Mouse (Mus musculus) midbrain, embryonic 12.5 days (tissue): ENCODE results near the gene Exoc6b. TPM values are rescaled to one million over a fixed set of nuclear protein-coding genes. Genes with fewer than 3 reads are reported as not detected.

Source experiments
- ATAC-seq: fragments of 200-750 bp; cut with Nextera tagmentation; 2 replicates; pipeline ENCODE4 v1.8.0; 2017; ENCODE audit warnings: low read depth, moderate TSS enrichment, moderate library complexity; ENCODE audit not compliant: low FRiP score
- H3K27ac ChIP-seq: fragments of 300-500 bp; sonication (generic); replicated peaks from 2 replicates; pipeline ENCODE4 v1.5.1; 2016; ENCODE audit warnings: mild to moderate bottlenecking
- H3K27me3 ChIP-seq: fragments of 300-500 bp; sonication (generic); 2 replicates; pipeline ENCODE4 v1.6.1; 2016; ENCODE audit warnings: mild to moderate bottlenecking
- H3K36me3 ChIP-seq: fragments of 300-500 bp; sonication (generic); 2 replicates; pipeline ENCODE4 v1.6.1; 2016
- H3K4me1 ChIP-seq: fragments of 300-500 bp; sonication (generic); 2 replicates; pipeline ENCODE4 v1.6.1; 2016
- H3K4me2 ChIP-seq: fragments of 300-500 bp; sonication (generic); replicated peaks from 2 replicates; pipeline ENCODE4 v1.6.1; 2016; ENCODE audit warnings: mild to moderate bottlenecking, moderate library complexity
- H3K4me3 ChIP-seq: fragments of 300-500 bp; sonication (generic); 2 replicates; pipeline ENCODE4 v1.5.1; 2016; ENCODE audit warnings: mild to moderate bottlenecking
- H3K9ac ChIP-seq: fragments of 300-500 bp; sonication (generic); replicated peaks from 2 replicates; pipeline ENCODE4 v1.6.1; 2016; ENCODE audit warnings: mild to moderate bottlenecking, moderate library complexity
- H3K9me3 ChIP-seq: fragments of 300-500 bp; sonication (generic); 2 replicates; pipeline ENCODE4 v1.6.1; 2016; ENCODE audit warnings: mild to moderate bottlenecking
- WGBS: fragments of 180-500 bp; shearing (Covaris S2); methylation state at CpG from one replicate; pipeline ENCODE4 v1.1.7; 2016; 5-methylcytosine and 5-hydroxymethylcytosine counted together
- polyA plus RNA-seq: library from polyadenylated mRNA; unstranded; fragments of >200 nt; fragmentation: Nextera tagmentation; extraction: Ambion mirVana; gene quantifications from 2 replicates; pipeline ENCODE4 v1.2.1, GENCODE M21; 2016

The Exoc6b gene
- polyA plus RNA-seq, 1 experiment from 2014 or later, result 47.7 TPM

DNA sequence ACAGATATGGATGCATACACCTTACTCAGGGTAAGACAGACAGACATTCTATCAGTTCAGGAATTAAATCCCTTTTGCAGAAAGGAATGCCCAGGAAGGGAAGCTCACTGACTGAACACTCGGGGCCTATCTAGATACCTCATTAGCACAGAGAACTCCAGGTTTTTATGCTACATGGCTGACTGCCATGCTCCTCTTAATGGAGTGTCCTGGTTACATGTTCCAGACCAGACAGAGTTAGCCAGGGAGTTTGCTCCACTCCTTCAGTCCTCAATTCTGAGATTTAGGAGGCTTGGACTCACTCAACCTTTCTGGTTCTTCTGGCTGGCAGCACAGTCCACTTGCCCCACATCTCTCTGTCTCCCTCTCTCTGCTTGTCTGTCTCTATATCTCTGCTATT, 106.3 kb downstream of the Exoc6b start:
- 92% methylated on average over 1 of the region's 1 CpGs for WGBS
- Histone ChIP-seq H3K4me1 (peaks cover 11% of the 10 kb centered on the region; the same call in 1 of the 2 replicates), H3K27me3 (no peaks in the 10 kb centered on the region), H3K27ac (no peak overlapping the region), H3K9me3 (no peaks in the 10 kb centered on the region), H3K36me3 (no peaks in the 10 kb centered on the region), H3K9ac (no peak overlapping the region), H3K4me3 (no peak overlapping the region), H3K4me2 (no peak overlapping the region)
- no peak for ATAC-seq

DNA sequence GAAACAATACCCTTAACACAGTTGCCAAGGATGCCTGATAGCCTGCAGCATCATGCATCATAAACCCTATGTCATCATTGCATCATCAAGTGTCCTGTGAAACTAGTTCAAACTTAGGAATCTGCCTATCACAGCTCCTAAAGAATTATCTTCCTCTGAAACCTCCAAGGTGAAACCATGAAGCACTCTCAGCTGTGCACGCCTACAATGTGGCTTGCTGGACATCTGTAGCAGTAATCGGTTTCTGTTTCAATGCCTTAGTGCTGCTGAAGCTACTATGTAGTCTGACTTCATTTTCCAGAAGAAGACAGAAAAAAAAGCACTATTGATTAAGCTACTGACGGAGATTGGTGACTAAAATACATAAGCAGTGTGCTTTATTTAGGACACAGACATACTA, 107.5 kb downstream of the Exoc6b start:
- no peaks in the 10 kb centered on the region for H3K9me3 ChIP-seq
- no peak overlapping the region for H3K4me3 ChIP-seq
- no peaks in the 10 kb centered on the region for H3K27me3 ChIP-seq
- WGBS, result 86% methylated on average over 3 of the region's 3 CpGs
- ATAC-seq, result no peak
- H3K4me1 ChIP-seq, result peaks cover 11% of the 10 kb centered on the region; the same call in 1 of the 2 replicates
- H3K27ac ChIP-seq, result no peak overlapping the region
- no peak overlapping the region for H3K4me2 ChIP-seq
- no peak overlapping the region for H3K9ac ChIP-seq
- H3K36me3 ChIP-seq, result no peaks in the 10 kb centered on the region

- Histone ChIP-seq H3K27me3 (no peaks in the 10 kb centered on the region), H3K4me2 (no peak overlapping the region), H3K9me3 (no peaks in the 10 kb centered on the region), H3K9ac (no peak overlapping the region), H3K4me1 (peaks cover 11% of the 10 kb centered on the region; the same call in 1 of the 2 replicates), H3K4me3 (no peak overlapping the region), H3K36me3 (no peaks in the 10 kb centered on the region), H3K27ac (no peak overlapping the region)
- 79% methylated on average over 2 of the region's 2 CpGs for WGBS
- no peak for ATAC-seq
Measured at GRCm38 (mm10) chr6:84959520-84959919, 109.8 kb downstream of the Exoc6b start.

GRCm38 (mm10) chr6:84951621-84952020, 117.7 kb downstream of the Exoc6b start:
- Histone ChIP-seq H3K4me1 (no peaks in the 10 kb centered on the region), H3K27me3 (no peaks in the 10 kb centered on the region), H3K9me3 (no peaks in the 10 kb centered on the region), H3K9ac (no peak overlapping the region), H3K4me2 (no peak overlapping the region), H3K27ac (no peak overlapping the region), H3K36me3 (no peaks in the 10 kb centered on the region), H3K4me3 (no peak overlapping the region)
- ATAC-seq, result no peak
- WGBS, result 70% methylated on average over 1 of the region's 1 CpGs

DNA sequence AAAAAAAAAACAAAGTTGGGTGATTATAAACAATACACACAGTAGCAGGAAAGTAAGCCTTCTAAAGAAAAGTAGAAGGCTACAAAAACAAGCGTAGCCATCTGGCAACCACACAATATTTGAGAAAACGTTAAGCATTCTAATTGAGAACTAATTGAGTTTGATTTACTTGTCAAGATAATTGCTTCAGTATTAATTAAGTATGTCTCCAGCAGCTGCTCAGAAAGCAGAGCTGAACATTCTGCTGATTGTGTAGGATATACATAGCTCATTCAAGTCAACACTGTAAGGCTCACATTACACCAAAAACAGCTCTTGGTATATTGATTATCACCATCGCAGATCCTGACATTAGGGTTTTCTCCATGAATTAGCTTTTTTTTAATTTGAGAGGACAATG, 122.7 kb downstream of the Exoc6b start:
- no peaks in the 10 kb centered on the region for H3K36me3 ChIP-seq
- H3K4me2 ChIP-seq, result no peak overlapping the region
- no peak overlapping the region for H3K27ac ChIP-seq
- no peak for ATAC-seq
- no peaks in the 10 kb centered on the region for H3K4me1 ChIP-seq
- WGBS, result 86% methylated on average over 3 of the region's 3 CpGs
- no peaks in the 10 kb centered on the region for H3K27me3 ChIP-seq
- no peaks in the 10 kb centered on the region for H3K9me3 ChIP-seq
- H3K9ac ChIP-seq, result no peak overlapping the region
- no peak overlapping the region for H3K4me3 ChIP-seq

DNA sequence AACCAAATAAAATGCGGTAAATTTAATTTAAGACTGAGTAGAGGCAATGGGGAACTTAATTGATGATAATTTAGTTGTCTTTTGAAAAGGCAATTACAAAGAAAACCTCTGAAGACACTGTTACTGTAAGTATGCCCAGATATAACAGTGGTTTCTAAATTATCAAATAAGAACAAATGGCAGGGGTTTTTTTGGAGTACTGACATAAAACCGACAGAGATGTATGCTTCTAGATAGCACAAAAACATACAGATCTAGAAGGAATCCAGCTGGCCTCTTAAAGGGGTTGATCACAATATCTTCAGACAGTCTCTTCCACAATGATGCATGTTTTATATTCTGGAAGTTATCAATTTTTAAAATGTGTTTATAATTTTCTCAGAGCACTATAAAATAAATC, 123.2 kb downstream of the Exoc6b start:
- no peaks in the 10 kb centered on the region for H3K27me3 ChIP-seq
- H3K4me2 ChIP-seq, result no peak overlapping the region
- no peak for ATAC-seq
- H3K9ac ChIP-seq, result no peak overlapping the region
- WGBS, result 89% methylated on average over 2 of the region's 2 CpGs
- H3K4me3 ChIP-seq, result no peak overlapping the region
- H3K27ac ChIP-seq, result no peak overlapping the region
- H3K9me3 ChIP-seq, result no peaks in the 10 kb centered on the region
- no peaks in the 10 kb centered on the region for H3K4me1 ChIP-seq
- no peaks in the 10 kb centered on the region for H3K36me3 ChIP-seq

- Histone ChIP-seq H3K4me3 (no peak overlapping the region), H3K27ac (no peak overlapping the region), H3K9me3 (no peaks in the 10 kb centered on the region), H3K4me2 (no peak overlapping the region), H3K4me1 (peaks cover 3% of the 10 kb centered on the region; the same call in 1 of the 2 replicates), H3K9ac (no peak overlapping the region), H3K36me3 (no peaks in the 10 kb centered on the region), H3K27me3 (no peaks in the 10 kb centered on the region)
- ATAC-seq, result no peak
- 78% methylated on average over 11 of the region's 11 CpGs for WGBS
Measured at GRCm38 (mm10) chr6:84932953-84933921, 136.1 kb downstream of the Exoc6b start.

DNA sequence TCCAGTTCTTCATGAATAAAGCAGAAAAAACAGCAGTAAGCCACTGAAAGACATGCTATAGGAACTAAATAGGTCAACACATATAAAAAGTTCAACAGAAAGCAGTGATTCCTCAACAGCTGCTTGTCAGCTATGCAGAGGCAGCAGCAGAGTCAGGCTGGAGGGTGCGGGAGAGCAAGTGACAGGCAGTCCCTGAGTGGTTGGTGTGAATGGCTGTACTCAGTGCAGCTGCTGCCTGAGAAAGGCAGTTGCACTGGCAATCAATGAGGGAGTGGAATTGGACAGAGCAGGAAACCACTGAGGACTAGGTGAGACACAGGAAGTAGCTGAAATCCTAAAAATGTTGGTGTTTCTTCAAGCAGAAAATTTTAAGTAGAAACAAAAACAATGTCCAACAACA, 138.3 kb downstream of the Exoc6b start:
- no peak overlapping the region for H3K9ac ChIP-seq
- no peak for ATAC-seq
- H3K27ac ChIP-seq, result no peak overlapping the region
- H3K36me3 ChIP-seq, result no peaks in the 10 kb centered on the region
- peaks cover 3% of the 10 kb centered on the region; the same call in 1 of the 2 replicates for H3K4me1 ChIP-seq
- WGBS, result 50% methylated on average over 1 of the region's 1 CpGs
- no peak overlapping the region for H3K4me2 ChIP-seq
- H3K4me3 ChIP-seq, result no peak overlapping the region
- H3K9me3 ChIP-seq, result no peaks in the 10 kb centered on the region
- no peaks in the 10 kb centered on the region for H3K27me3 ChIP-seq

DNA sequence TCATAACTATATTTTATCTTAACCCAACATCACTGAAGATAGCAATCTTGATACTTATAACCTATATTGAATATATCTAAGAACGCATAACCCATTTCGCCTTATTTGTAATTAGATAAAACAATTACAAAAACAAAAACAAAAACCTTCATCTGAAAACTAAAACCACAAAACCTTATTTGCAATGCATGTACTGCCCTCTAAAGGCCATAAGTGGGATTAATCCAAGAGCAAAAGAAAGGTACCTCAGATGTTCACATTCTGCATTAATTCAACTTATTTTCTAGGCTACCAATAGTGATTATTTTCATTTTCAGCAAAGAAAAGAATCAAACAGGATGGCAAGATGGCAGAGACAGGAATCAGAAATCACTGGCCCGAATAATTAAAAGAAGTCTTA, 143.2 kb downstream of the Exoc6b start:
- Histone ChIP-seq H3K9ac (no peak overlapping the region), H3K9me3 (no peaks in the 10 kb centered on the region), H3K27me3 (no peaks in the 10 kb centered on the region), H3K4me3 (no peak overlapping the region), H3K36me3 (no peaks in the 10 kb centered on the region), H3K4me1 (peaks cover 21% of the 10 kb centered on the region), H3K4me2 (no peak overlapping the region), H3K27ac (no peak overlapping the region)
- 76% methylated on average over 3 of the region's 3 CpGs for WGBS
- ATAC-seq, result no peak

GRCm38 (mm10) chr6:84923760-84924221, 145.5 kb downstream of the Exoc6b start:
- H3K9me3 ChIP-seq, result no peaks in the 10 kb centered on the region
- H3K4me2 ChIP-seq, result peak overlapping the region; percentile 39
- H3K36me3 ChIP-seq, result no peaks in the 10 kb centered on the region
- WGBS, result 15% methylated on average over 12 of the region's 12 CpGs
- peaks cover 21% of the 10 kb centered on the region for H3K4me1 ChIP-seq
- H3K27ac ChIP-seq, result peak overlapping the region; percentile 68
- no peaks in the 10 kb centered on the region for H3K27me3 ChIP-seq
- H3K4me3 ChIP-seq, result no peak overlapping the region
- 0 out of 2 replicates have a peak, but pooled peaks have one; percentile 27 for ATAC-seq
- no peak overlapping the region for H3K9ac ChIP-seq

DNA sequence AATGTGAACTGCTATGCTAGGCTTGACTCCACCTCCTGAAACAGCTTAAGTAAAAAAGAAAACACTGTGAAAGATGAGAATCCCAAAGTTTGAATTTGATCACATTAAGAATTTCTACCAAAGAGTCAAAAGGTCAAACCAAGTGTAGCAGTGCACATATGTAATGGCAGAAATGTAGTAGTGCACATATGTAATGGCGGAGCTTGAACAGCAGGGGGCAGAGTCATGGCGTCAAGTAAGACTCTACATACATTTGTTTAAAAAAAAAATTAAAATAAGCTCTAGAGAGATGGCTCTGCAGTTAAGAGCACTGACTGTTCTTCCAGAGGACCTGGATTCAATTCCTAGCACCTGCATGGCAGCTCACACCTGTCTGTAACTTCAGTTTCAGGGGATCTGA, 153.0 kb downstream of the Exoc6b start:
- Histone ChIP-seq H3K36me3 (no peaks in the 10 kb centered on the region), H3K4me1 (no peaks in the 10 kb centered on the region), H3K27me3 (no peaks in the 10 kb centered on the region), H3K9ac (no peak overlapping the region), H3K4me3 (no peak overlapping the region), H3K9me3 (no peaks in the 10 kb centered on the region), H3K4me2 (no peak overlapping the region), H3K27ac (no peak overlapping the region)
- 26% methylated on average over 2 of the region's 2 CpGs for WGBS
- ATAC-seq, result no peak

GRCm38 (mm10) chr6:84912434-84912833, 156.9 kb downstream of the Exoc6b start:
- no peaks in the 10 kb centered on the region for H3K36me3 ChIP-seq
- no peaks in the 10 kb centered on the region for H3K27me3 ChIP-seq
- no peaks in the 10 kb centered on the region for H3K4me1 ChIP-seq
- H3K9ac ChIP-seq, result no peak overlapping the region
- H3K9me3 ChIP-seq, result no peaks in the 10 kb centered on the region
- 9% methylated on average over 2 of the region's 2 CpGs for WGBS
- H3K4me3 ChIP-seq, result no peak overlapping the region
- no peak overlapping the region for H3K4me2 ChIP-seq
- no peak overlapping the region for H3K27ac ChIP-seq
- ATAC-seq, result no peak
